In the genomic region with DNA sequence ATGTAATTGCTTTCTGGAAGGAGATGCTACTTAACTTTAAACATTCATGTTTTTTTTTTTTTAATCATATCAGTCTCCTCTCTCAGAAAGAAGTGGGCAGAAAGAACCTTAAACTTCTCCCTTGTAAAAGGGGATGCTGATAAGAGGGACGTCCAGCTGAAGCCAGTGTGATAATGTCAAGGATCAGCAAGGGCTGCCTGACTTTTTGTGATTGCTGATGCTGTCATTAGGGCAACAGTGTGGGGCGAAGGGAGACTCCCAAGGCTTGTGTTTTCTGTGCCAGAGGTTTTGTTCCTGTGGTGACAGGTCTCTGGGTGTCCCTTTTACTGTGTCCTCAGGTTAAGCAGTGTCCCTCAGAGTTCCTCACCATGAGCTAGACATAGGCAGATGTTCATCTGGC, we compare ENCODE assay signal across 13 mouse cellular contexts.
DNase-seq lines count a peak whose midpoint lies in the region; ATAC-seq and TF ChIP-seq lines count a peak whose summit lies in the region.
"Had no signal": no experiment of that assay in that cellular context is flagged by ENCODE, and none has a peak within 500 bp of the region (broad histone marks: within the 10 kb centered on the region; RNA-seq: fewer than 3 reads in every experiment).

No protein-coding gene starts in this region.

- 67% methylated on average over 2 of the region's 2 CpGs for WGBS in kidney, embryonic 15.5 days
- 36% methylated on average over 2 of the region's 2 CpGs for WGBS in bone marrow, adult 2 months
- 17% methylated on average over 2 of the region's 2 CpGs for WGBS in liver, embryonic 11.5 days
- WGBS in cerebellum, adult 2 months, result 84% methylated on average over 2 of the region's 2 CpGs

- no peak overlapping the region for H3K9ac ChIP-seq in kidney, embryonic 15.5 days
- peak overlapping the region; percentile 70 for H3K9ac ChIP-seq in liver, embryonic 11.5 days (ENCODE audit: low read depth, low read length)
- H3K9ac ChIP-seq: hindbrain, embryonic 13.5 days; neural tube, embryonic 15.5 days had no signal

- ATAC-seq in kidney, embryonic 15.5 days (replicated peaks; ENCODE audit: low FRiP score), result 0 out of 2 replicates have a peak, but pooled peaks have one; percentile 56
- peak; percentile 97 for ATAC-seq in liver, embryonic 11.5 days (replicated peaks; ENCODE audit: low FRiP score)
- ATAC-seq: activated CD4-positive, CD25-positive, alpha-beta regulatory T cell, adult 4 months; midbrain, embryonic 16.5 days had no signal

- DNase-seq in kidney, adult 18-20 months, result no peak
- DNase-seq in liver, embryonic 11.5 days (ENCODE audit: low spot score), result peak; percentile 41
- DNase-seq in spleen, postnatal 36 days (ENCODE audit: low spot score in 2 of 2), result peak; percentile 37 to 74
- no peak for DNase-seq in cerebellum, adult 2 months
- no peak for DNase-seq in right cerebral cortex, postnatal 10 days (ENCODE audit: low spot score in 2 of 2)
- DNase-seq: cerebellum, postnatal 10 days; kidney, postnatal 36 days had no signal

- H3K4me1 ChIP-seq in kidney, embryonic 15.5 days, result peaks cover 5% of the 10 kb centered on the region
- H3K4me1 ChIP-seq in bone marrow, adult 2 months (ENCODE audit: control insufficient read depth, insufficient read depth, low read length), result peaks cover 5% of the 10 kb centered on the region
- H3K4me1 ChIP-seq in liver, embryonic 11.5 days (replicated peaks; ENCODE audit: control insufficient read depth, insufficient read depth, low read length), result peaks cover 19% of the 10 kb centered on the region
- no peaks in the 10 kb centered on the region for H3K4me1 ChIP-seq in cerebellum, adult 2 months (ENCODE audit: control insufficient read depth, insufficient read depth, low read length)

- no peaks in the 10 kb centered on the region for H3K27me3 ChIP-seq in kidney, embryonic 15.5 days
- H3K27me3 ChIP-seq in liver, embryonic 11.5 days (replicated peaks; ENCODE audit: control insufficient read depth, insufficient read depth, low read length), result no peaks in the 10 kb centered on the region
- no peaks in the 10 kb centered on the region for H3K27me3 ChIP-seq in cerebellum, adult 2 months (ENCODE audit: control insufficient read depth, insufficient read depth, low read length)
- H3K27me3 ChIP-seq: hindbrain, embryonic 13.5 days; neural tube, embryonic 15.5 days had no signal

- no peaks in the 10 kb centered on the region for H3K9me3 ChIP-seq in kidney, embryonic 15.5 days (replicated peaks)
- H3K9me3 ChIP-seq in liver, embryonic 11.5 days (ENCODE audit: control insufficient read depth, low read length), result no peaks in the 10 kb centered on the region
- H3K9me3 ChIP-seq: hindbrain, embryonic 13.5 days; neural tube, embryonic 15.5 days had no signal

- TF ChIP-seq POLR2A in bone marrow, adult 2 months (IDR thresholded peaks at IDR 0.05; ENCODE audit: borderline replicate concordance, control insufficient read depth, low read depth, low read length), result no peak
- TF ChIP-seq POLR2A in cerebellum, adult 2 months (IDR thresholded peaks at IDR 0.05; ENCODE audit: borderline replicate concordance, insufficient read depth, low read length), result no peak

- H3K27ac ChIP-seq in kidney, embryonic 15.5 days, result no peak overlapping the region
- H3K27ac ChIP-seq in bone marrow, adult 2 months (ENCODE audit: control insufficient read depth, insufficient read depth, low read depth, low read length, poor library complexity), result peak overlapping the region; percentile 85
- H3K27ac ChIP-seq in liver, embryonic 11.5 days (ENCODE audit: low read depth, low read length), result peak overlapping the region; percentile 94
- no peak overlapping the region for H3K27ac ChIP-seq in cerebellum, adult 2 months (ENCODE audit: insufficient read depth, low read length)
- H3K27ac ChIP-seq: hindbrain, embryonic 13.5 days; neural tube, embryonic 15.5 days had no signal

- no peak for TF ChIP-seq CTCF in bone marrow, adult 2 months (IDR thresholded peaks at IDR 0.05; ENCODE audit: control insufficient read depth, insufficient read depth, low read length)
- TF ChIP-seq CTCF in cerebellum, adult 2 months (IDR thresholded peaks at IDR 0.05; ENCODE audit: borderline replicate concordance, insufficient read depth, low read depth, low read length), result no peak

- no peaks in the 10 kb centered on the region for H3K36me3 ChIP-seq in kidney, embryonic 15.5 days
- no peaks in the 10 kb centered on the region for H3K36me3 ChIP-seq in liver, embryonic 11.5 days (ENCODE audit: control insufficient read depth, insufficient read depth, low read length)
- H3K36me3 ChIP-seq: hindbrain, embryonic 13.5 days; neural tube, embryonic 15.5 days had no signal

- no peak overlapping the region for H3K4me3 ChIP-seq in kidney, embryonic 15.5 days (replicated peaks)
- peak overlapping the region; percentile 64 for H3K4me3 ChIP-seq in bone marrow, adult 2 months (replicated peaks; ENCODE audit: control insufficient read depth, low read depth, low read length)
- H3K4me3 ChIP-seq in liver, embryonic 11.5 days (ENCODE audit: low read depth, low read length), result peak overlapping the region; percentile 35
- no peak overlapping the region for H3K4me3 ChIP-seq in cerebellum, adult 2 months (replicated peaks; ENCODE audit: insufficient read depth, low read depth, low read length)
- H3K4me3 ChIP-seq: hindbrain, embryonic 13.5 days; neural tube, embryonic 15.5 days had no signal

- H3K4me2 ChIP-seq in kidney, embryonic 15.5 days, result no peak overlapping the region
- H3K4me2 ChIP-seq in liver, embryonic 11.5 days, result peak overlapping the region; percentile 64
- H3K4me2 ChIP-seq: hindbrain, embryonic 13.5 days; neural tube, embryonic 15.5 days had no signal

Comparison
In these comparisons a context has a peak if more than half of its experiments do, and no peak if none do; other contexts are left out.
1. H3K27ac ChIP-seq: peak in bone marrow, adult 2 months (single experiment) and liver, embryonic 11.5 days (single experiment); none in kidney, embryonic 15.5 days (single experiment) and cerebellum, adult 2 months (single experiment).
2. H3K4me3 ChIP-seq: peak in bone marrow, adult 2 months (single experiment) and liver, embryonic 11.5 days (single experiment); none in kidney, embryonic 15.5 days (single experiment) and cerebellum, adult 2 months (single experiment).
3. DNase-seq: peak in liver, embryonic 11.5 days (single experiment) and spleen, postnatal 36 days (2 of 2); none in kidney, adult 18-20 months (single experiment), cerebellum, adult 2 months (0 of 2) and right cerebral cortex, postnatal 10 days (0 of 2).